Mouse (Mus musculus) T-helper 2 cell (primary cell): ENCODE measurements around the gene Nbeal1.
"Not testable (repeated sequence)": the region's sequence is repeated elsewhere in the genome, so short reads cannot be mapped to it uniquely, and the experiment has no call there.

Experiments used
- in situ Hi-C: fragments of 300-600 bp; cut with MboI, MseI; formaldehyde crosslinking; loops from one replicate; pipeline ENCODE4 v1.15.1; 2025; ENCODE audit warnings: high pct_unique_total_duplicates

The Nbeal1 gene

DNA sequence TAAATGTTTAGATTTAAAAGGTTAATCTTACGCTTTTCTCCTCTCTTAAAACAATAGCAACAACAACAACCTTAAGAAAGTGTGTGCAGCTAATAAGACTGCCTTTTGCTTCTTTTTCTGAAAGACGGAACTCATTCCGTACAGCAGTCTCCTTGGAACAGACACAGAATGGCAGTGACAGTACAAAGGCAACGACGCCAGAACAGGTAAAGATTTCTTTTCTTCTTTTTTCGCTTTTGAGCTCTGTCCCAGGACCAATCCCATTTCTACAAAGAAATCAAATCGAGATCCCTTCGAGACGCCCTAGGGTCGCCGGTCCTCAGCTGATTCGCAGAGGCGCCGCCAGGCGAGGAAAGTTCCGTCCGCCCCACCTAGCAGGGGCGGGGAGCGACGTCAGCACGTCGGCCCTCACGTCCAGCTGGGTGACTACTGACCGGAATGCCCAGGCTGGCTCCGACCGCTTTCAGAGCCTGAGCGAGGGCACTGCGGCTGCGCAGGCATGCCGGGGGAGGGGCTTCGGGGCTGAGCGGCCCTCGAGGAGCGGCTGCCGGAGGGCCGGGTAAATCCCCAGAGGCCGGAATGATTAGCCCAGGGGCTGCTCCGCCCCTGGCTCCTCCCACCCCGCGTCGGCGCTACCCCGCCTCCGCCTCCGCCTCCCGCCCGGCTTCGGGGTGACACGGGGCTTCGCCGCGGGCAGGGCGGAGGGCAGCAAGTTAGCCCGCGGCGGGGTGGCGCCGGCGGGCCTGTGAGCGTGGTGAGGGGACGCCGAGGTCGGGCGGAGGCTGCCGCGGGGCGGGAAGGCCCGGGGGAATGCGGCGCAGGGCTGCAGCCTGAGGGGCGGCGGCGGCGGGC, at the start of gene Nbeal1:
Gene Nbeal1 (plus strand): TSS at position 668 of the 852 bp plus-strand sequence.
- in situ Hi-C loops, result no loop called here

DNA sequence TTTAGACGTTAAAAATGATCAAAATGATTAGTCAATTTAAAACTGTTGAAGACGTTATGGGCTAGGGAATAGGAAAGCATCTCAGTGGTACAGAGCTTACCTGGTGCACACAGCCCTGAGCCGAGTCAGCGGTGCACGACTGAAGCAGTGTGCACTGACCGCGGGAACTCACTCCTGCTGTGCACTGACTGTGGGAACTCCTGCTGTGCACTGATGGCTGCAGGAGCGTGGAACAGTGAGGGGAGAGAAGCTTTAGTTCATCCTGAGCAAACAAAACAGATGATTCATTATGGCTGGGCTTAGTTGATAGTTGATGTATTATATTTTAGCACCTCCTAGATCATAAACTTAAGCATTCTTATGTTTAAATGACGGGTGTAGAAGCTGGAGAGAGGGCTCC, 43.1 kb upstream of the Nbeal1 start:
- in situ Hi-C loops, result no loop called here

DNA sequence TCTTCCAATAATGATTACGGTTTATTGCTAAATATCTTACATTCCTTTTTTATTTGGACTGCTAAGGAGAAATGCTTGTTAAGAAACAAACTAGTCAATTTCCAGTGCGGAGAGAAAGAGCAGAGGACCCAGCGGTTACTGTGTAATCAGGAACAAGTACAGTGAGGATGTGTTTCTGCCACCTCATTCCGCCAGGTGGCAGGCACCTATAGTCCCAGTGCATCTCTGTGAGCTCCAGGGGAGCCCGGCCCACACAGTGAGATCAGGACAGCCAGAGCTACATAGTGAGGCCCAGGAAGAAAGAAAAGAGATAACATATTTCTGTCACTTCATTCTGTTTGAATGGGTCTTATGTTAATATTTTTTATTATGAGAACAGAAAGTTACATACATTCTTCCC, 27.7 kb upstream of the Nbeal1 start:
- in situ Hi-C loops, result no loop called here

DNA sequence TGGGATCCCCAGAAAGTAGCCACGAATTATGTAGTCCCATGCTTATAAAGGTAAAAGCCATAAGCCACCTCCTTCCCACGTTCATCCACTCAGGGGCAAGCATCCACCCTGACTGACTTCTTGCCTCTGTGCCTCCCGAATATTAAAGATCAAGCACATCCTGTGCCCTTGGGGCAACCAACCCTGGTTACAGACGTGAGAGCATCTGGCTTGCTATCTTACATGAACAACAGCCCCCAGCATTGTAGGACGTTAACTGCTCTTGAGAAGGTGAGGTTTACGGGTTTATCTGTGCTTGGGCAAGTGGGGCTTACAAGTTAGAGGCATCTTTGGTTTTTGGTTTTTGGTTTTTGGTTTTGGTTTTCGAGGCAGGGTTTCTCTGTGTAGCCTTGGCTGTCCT, 23.7 kb upstream of the Nbeal1 start:
- in situ Hi-C loops, result no loop called here

DNA sequence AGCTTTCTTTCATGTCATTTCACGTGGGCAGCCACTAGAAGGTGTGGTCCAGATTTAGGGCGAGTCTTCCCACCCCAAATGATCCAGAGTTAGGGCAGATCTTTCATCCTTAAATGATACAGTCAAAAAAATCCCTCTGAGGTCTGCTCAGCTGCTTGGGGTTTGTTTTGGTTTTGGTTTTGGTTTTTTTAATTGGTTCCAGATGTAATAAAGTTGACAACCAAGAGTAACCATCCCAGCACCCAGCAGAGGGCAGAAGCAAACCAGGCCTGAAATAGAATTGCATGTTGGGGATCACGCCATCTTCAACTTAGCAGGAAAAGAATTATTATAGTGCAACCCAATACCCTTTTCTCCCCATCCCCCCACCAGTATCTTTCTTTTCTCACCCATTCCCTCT, 22.0 kb upstream of the Nbeal1 start:
- in situ Hi-C loops, result no loop called here

DNA sequence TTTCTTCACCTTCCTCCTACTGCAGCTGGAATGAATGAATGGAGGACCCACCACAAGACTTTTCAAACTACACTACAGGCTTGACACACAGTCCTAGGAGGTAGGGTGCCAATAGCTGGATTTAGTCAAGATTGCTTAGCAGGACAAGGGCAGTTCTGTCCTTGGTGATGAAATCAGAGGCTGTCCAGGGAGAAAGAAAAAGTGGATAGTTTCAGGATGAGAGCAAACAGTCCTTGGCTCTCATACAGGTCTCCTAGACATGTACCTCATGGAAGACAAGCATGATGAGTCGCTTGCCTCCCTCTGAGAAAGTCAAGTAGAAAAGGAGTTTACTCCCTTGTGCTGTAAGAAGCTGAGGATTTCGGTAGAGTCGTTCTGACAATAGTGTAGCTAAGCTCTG, 16.7 kb upstream of the Nbeal1 start:
- in situ Hi-C loops, result loop anchor here (5.0 to 10.0 kb wide), 2 partner anchors 84 to 701 kb away; no protein-coding TSS in a partner anchor

DNA sequence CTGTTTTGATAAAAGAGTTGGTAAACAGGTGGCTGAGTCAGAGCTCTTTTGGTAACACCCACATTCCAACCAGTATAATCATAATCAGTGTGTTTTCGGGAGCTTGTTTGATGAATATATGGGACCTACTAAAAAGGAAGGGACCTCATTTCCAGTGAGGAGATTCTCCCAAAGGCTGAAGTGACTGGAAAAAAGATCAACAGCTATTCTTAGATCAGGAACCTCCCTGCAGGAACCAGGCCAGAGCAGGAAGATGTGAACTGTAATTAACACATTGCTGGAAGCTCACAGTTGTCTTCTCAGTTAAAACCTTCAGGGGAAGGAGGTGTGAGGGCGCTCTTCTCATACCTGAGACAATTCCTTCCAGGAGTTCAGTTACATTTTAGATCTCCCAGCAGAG, 10.8 kb upstream of the Nbeal1 start:
- in situ Hi-C loops, result loop anchor here (10.0 kb wide), 1 partner anchor 695 kb away; no protein-coding TSS in a partner anchor

DNA sequence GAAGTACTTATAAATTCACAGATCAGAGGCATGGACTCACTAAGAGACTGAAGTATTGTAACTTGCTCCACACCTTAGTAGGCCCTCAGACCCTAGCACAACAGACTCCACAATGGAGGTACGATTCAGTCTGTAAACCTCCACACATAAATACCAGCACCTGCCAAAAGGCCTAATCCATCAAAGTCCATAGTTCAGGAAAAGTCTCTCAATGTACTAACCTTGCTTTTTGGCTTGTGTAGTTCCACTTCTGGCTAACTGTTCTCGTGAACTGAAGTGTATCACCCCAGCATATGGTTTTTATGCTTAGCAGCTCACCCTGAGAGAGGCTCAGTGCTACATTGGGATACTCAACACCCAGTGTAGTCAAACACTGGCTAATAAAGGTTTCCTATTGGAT, 10.1 kb upstream of the Nbeal1 start:
- in situ Hi-C loops, result no loop called here

DNA sequence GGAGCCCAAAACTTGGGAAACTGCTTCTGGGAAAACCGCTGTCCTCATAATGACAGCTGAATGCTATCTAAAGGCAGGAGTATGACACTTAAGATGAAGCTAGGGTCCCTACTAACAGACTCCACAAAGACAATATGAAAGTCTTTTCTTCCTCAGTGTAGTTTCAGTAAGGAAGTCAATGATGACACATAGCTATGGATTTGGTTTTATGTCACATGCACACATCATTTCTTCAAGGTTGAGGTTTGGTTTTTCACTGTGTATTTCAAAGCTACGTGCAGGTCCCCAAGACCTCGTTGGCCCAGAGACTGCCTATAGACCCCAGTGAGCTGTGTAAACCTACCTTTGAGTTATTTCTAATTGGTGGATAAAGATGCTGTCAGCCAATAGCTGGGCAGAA, 7.3 kb upstream of the Nbeal1 start:
- in situ Hi-C loops, result no loop called here

DNA sequence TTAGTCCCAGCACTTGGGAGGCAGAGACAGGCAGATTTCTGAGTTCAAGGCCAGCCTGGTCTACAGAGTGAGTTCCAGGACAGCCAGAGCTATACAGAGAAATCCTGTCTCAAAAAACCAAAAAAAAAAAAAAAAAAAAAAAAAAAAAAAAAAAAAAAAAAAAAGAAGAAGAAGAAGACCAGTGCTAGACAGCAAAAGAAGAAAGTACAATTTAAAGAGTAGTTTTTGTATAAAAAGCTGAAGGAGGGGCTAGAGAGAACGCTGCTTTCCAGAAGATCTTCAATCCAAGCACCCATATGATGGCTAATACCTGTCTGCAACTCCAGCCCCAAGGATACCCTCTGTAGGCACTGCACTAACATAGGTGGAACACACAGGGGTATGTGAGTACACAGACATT, 2.6 kb upstream of the Nbeal1 start:
- in situ Hi-C loops, result not testable (repeated sequence)

DNA sequence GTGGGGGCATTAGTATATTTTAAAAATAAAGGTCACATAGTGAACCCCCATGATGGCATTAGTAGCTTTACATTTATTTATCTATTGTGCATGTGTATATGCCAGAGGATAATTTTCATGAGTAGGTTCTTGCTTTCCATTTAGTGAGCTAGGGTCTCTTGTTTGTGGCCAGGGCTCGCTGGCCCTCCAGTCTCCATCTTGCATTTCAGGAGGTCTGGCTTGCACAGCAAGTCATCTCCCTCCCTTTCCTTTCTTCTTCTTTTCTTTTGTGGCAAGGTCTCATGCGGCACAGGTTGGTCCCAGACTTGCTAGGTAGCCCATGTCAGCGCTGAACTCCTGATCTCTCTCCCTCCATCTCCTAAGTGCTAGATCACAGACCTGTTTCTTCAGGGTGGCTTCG, 1.0 kb upstream of the Nbeal1 start:
- in situ Hi-C loops, result no loop called here

DNA sequence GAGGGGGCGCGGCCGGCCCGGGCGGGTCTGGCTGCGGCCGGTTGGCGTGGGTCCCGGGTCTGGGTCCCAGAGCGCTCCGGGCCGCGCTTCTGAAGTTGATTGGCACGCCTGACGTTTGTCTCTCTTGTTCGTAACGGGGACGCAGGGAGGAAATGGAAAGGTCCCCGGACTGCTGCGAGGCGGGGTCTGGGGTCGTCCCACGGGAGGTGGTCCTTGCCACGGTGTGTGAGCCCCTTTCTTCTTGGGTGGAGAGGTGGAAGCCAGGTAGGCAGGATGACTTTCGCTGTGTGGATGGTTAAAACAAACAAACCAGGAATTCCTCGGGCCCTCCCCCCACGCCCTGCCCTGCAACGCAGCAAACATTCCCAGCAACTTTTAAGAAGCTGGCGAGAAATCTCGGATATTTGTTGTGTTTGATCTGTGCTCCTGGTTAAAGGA, 404 bp downstream of the Nbeal1 start:
- in situ Hi-C loops, result no loop called here

DNA sequence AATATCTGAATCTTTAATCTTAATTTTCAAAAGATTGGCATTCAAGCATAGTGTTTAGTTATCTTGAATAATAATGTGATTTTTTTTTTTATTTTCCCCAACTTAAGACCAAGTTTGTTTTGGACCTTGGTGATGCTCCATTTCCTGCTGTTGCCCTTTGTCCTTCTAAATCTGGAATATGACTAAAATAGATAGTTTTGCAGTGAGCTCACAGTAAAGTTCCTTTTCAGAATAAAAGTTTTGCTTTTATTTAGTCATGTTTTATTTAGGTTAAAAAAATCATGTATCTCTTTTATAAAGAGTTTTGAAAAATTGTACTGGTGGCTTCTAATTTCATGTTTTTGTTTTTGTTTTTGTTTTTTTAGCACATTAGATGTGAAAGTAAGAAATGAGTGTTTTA, 8.1 kb downstream of the Nbeal1 start:
- in situ Hi-C loops, result no loop called here

DNA sequence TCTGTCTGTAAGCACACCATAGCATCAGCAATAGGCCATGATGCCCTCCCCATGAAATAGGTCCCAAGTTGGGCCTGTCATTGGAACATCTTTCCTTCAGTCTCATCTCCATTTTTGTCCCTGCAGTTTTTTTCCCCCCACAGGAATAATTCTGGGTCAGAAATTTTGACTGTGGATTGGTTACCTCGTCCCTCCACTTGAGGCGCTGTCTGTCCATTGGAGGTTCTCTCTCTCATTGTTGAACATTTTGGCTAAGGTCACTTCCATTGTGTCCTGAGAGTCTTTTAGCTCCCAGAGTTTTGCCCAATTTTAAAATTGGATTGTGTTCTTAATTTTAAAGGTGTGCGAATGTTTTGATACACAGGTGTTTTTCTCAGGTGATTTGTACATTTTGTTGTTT, 16.4 kb downstream of the Nbeal1 start:
- in situ Hi-C loops, result no loop called here

DNA sequence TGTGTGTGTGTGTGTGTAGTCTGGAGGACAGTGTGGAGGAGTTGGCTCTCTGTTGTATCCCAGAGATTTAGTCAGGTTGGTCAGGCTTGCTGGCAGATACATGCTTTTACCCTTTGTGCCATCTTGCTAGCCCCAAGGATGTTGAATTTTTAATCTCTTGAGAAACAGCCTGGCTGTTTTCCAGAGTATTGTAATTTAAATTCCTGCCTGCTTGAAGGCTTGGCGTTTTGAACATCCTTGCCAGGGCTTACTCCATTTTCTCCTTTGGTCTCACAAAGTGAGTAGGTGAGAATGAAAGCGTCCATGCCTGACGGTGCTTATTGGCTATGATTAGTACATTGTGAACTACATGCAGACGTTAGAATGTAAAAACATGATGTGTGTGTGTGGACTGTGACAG, 18.6 kb downstream of the Nbeal1 start:
- in situ Hi-C loops, result no loop called here

DNA sequence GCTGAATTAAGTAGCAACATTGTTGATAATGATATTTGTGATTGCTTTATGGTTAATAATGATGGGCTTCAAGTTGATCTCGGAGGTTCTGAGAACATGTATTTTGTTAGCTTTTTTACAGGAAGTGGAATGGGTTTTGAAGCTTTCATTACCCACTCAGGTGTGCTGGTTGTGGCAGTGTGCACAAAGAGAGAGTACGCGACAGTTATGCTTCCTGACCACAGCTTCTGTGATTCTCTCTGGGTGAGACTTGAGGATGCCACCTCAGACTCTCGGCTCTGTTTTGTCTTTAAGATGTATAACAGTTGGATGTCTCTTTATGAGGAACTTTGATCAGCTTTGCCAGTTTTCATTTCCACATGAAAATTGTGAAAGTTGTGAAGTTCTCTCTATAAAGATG, 55.9 kb downstream of the Nbeal1 start:
- in situ Hi-C loops, result loop anchor here (5.0 kb wide), 1 partner anchor 124 kb away; no protein-coding TSS in a partner anchor

DNA sequence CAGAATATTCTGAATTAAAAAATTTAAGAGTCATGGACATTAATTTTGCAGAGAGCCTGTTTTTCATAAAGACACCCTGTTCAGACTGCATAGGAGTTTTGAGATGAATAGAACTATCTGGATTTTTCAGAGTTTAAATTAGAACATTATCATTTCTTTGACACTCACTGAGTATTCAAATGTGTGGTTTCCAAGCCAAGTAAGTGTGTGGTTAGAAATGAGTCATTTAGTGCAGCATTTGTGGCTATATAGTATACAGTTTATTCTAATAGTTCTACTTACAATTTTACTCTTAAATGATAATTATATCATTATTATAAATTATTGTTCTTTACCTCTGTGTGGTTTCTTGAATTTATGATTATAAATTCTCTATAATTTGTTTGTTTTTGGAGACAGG, 60.0 kb downstream of the Nbeal1 start:
- in situ Hi-C loops, result no loop called here

DNA sequence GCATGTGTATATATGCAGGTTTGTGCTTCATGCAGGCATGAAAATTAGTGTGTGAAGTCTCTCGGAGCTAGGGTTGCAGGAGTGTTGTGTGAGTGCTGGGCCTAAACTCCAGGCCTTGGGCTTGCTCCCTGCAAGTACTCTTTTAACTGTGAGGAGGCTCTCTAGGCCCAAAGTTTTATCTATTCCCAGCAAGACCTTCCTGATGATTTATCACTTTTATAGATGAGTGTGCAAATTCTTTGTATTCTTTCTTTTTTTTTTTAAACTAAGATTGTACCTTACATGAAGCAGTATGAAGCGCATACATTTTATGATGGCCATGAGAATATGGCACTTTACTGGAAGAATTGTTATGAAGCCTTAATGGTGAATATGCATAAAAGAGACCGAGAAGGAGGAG, 87.7 kb downstream of the Nbeal1 start:
- in situ Hi-C loops, result no loop called here

DNA sequence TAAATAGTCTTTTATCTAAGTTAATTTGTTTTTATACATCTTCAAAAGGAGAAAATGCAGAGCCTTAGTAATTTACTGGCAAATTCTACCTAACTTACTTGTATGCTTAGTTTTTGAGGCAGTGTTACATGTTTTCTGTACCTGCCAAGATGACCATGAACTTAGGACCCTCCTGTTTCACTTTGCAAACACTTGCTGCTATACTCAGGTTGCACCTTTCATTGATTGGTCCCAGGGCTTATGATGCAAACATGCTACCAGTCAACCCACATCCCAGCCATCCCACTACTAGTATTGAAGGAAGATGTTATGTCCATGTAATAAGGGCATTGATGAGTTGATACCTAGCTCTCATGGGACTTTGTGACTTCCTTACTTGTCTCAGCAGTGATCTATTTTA, 88.9 kb downstream of the Nbeal1 start:
- in situ Hi-C loops, result no loop called here

DNA sequence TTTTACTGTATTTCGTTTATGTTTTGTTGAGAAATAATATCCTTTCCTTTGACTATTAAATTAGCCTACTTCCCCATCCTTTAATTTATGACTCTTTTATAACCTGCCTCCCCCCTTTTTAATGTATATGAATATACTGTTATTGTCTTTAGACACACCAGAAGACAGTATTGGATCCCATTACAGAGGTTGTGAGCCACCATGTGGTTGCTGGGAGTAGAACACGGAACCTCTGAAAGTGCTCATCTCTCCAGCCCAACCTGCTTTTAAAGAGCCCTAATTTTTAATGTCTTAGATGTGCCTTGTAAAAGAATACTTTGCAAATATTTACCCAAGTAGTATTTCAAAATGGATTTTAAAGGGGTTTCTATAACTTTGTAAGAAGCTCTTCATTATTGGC, 92.1 kb downstream of the Nbeal1 start:
- in situ Hi-C loops, result no loop called here

DNA sequence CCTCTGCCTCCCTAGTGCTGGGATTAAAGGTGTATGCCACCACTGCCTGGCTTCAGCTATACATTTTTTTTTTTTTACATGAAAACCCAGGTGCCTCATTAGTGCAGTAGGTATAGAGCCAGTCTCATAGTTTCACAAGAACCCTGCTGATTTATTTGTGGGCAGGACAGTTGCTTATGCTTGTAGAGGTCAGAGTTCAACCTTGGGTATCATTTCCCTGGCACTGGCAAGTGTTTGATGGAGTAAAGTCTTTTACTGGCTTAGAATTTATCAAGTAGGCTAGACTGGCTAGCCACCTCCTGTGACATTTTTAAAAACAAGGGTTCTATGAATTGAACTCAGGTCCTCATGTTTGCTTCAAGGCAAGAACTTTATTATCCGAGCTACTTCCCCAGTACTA, 113.5 kb downstream of the Nbeal1 start:
- in situ Hi-C loops, result no loop called here

DNA sequence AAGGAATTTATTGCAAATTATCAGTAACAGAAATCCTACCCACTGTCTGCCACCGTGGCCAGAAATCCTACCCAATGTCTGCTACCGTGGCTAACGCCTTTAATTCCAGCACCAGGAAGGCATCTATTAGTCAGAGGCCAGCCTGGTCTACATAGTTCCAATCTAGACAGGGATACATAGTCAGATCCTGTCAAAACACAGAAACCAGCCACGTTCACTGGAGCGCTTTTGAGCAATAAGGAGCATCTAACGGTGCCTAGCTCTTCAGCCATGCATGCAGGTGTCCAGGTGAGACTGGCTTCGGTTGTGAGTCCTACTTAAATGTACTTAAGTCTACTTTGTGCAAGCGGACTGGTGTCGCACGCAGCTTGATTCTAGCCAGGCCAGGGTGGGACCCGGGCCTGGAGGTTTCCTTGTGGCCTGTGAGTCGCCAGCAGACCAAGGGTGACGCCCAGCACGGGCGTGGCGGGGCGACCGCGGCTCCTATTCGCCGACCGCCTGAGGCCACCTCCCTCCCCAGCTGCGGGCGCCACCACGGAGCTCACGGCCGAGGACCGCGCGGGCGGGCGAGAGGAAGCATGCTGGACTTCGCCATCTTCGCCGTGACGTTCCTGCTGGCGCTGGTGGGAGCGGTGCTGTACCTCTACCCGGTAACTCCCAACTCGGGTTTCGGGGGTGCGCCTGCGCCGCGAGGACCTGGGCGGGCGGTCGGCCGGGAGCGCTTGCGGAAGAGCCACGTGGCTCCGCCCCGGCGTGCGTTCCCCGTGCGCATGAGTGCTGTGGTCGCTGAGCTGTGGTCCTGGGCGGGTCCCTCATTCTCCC, 162.6 kb downstream of the Nbeal1 start, which contains the start of gene Cyp20a1:
Gene Cyp20a1 (plus strand): TSS at position 516 of the 822 bp plus-strand sequence.
- in situ Hi-C loops, result no loop called here
